Mouse (Mus musculus) hindbrain, embryonic 14.5 days (tissue): ENCODE measurements around the gene Tmem262. TPM values are rescaled to one million over a fixed set of nuclear protein-coding genes. Genes with fewer than 3 reads are reported as not detected.
A peak's percentile ranks its signal among the peaks of the same experiment; 100 is the strongest.

Experiments
- ATAC-seq: fragments of 200-750 bp; cut with Nextera tagmentation; 2 replicates; pipeline ENCODE4 v1.8.0; 2017; ENCODE audit warnings: moderate number of reproducible peaks, mild to moderate bottlenecking, moderate TSS enrichment, moderate library complexity; ENCODE audit not compliant: low FRiP score
- DNase-seq: peaks from one replicate; pipeline ENCODE4 v3.0.0-alpha.2; 2015; ENCODE audit warnings: low spot score
- H3K27ac ChIP-seq: fragments of 300-500 bp; sonication (generic); 2 replicates; pipeline ENCODE4 v1.5.1; 2014; ENCODE audit warnings: mild to moderate bottlenecking, moderate library complexity
- H3K27me3 ChIP-seq: fragments of 300-500 bp; sonication (generic); 2 replicates; pipeline ENCODE4 v1.6.1; 2014; ENCODE audit warnings: mild to moderate bottlenecking, low read length, mixed read lengths; ENCODE audit not compliant: control insufficient read depth, insufficient read depth
- H3K36me3 ChIP-seq: fragments of 300-500 bp; sonication (generic); replicated peaks from 2 replicates; pipeline ENCODE4 v1.6.1; 2014; ENCODE audit not compliant: control insufficient read depth, insufficient read depth
- H3K4me1 ChIP-seq: fragments of 300-500 bp; sonication (generic); replicated peaks from 2 replicates; pipeline ENCODE4 v1.6.1; 2014; ENCODE audit warnings: antibody characterized with exemption, low read length, mixed read lengths; ENCODE audit not compliant: control insufficient read depth, insufficient read depth
- H3K4me2 ChIP-seq: fragments of 300-500 bp; sonication (generic); replicated peaks from 2 replicates; pipeline ENCODE4 v1.6.1; 2014; ENCODE audit warnings: mild to moderate bottlenecking, moderate library complexity
- H3K4me3 ChIP-seq: fragments of 300-500 bp; sonication (generic); replicated peaks from 2 replicates; pipeline ENCODE4 v1.5.1; 2014; ENCODE audit warnings: mild to moderate bottlenecking, low read length
- H3K9ac ChIP-seq: fragments of 300-500 bp; sonication (generic); 2 replicates; pipeline ENCODE4 v1.6.1; 2014
- H3K9me3 ChIP-seq: fragments of 300-500 bp; sonication (generic); 2 replicates; pipeline ENCODE4 v1.6.1; 2016; ENCODE audit warnings: low read length; ENCODE audit not compliant: control insufficient read depth
- WGBS: fragments of 180-500 bp; shearing (Covaris S2); extraction: QIAGEN DNeasy Blood & Tissue Kit; methylation state at CpG from one replicate; pipeline ENCODE4 v1.1.7; 2014; 5-methylcytosine and 5-hydroxymethylcytosine counted together
- microRNA-seq: library from miRNA; unstranded; fragments of <30 nt; microRNA quantifications from one replicate; pipeline ENCODE4, GENCODE M21; 2016
- polyA plus RNA-seq: library from polyadenylated mRNA; unstranded; fragments of >200 nt; fragmentation: Nextera tagmentation; extraction: Ambion mirVana; gene quantifications from 2 replicates; pipeline ENCODE4 v1.2.1, GENCODE M21; 2014

Gene Tmem262
- polyA plus RNA-seq, 1 experiment from 2014 or later: not detected

- Histone ChIP-seq H3K36me3 (peaks cover 4% of the 10 kb centered on the region; the same call in 1 of the 2 replicates), H3K9me3 (no peaks in the 10 kb centered on the region), H3K4me2 (peak overlapping the region; percentile 57), H3K4me3 (peak overlapping the region; percentile 55), H3K27ac (peak overlapping the region; percentile 90), H3K27me3 (no peaks in the 10 kb centered on the region), H3K9ac (peak overlapping the region; percentile 74; the same call in 1 of the 2 replicates), H3K4me1 (0 out of 2 replicates have a peak, but pooled peaks cover 4% of the 10 kb centered on the region)
- 76% methylated on average over 10 of the region's 10 CpGs for WGBS
- ATAC-seq (no peak), DNase-seq (no peak)
Measured at GRCm38 (mm10) chr19:6126789-6127580, 47.2 kb downstream of the Tmem262 start.

GRCm38 (mm10) chr19:6127760-6128341 is 48.0 kb downstream of the Tmem262 start, which contains the start of gene Snx15:
Snx15 (minus strand) TSS chr19:6128304.
- H3K4me1 ChIP-seq: 0 out of 2 replicates have a peak, but pooled peaks cover 4% of the 10 kb centered on the region
- H3K27ac ChIP-seq: peak within 1 kb of the TSS; percentile 90
- no peaks in the 10 kb centered on the region; the same call in 1 of the 2 replicates for H3K36me3 ChIP-seq
- H3K4me2 ChIP-seq: peak within 1 kb of the TSS; percentile 57
- peak; percentile 94 for ATAC-seq
- H3K27me3 ChIP-seq: no peaks in the 10 kb centered on the region
- no peaks in the 10 kb centered on the region for H3K9me3 ChIP-seq
- H3K4me3 ChIP-seq: peak within 1 kb of the TSS; percentile 55
- WGBS: under 1% methylated on average over 32 of the region's 32 CpGs
- H3K9ac ChIP-seq: peak within 1 kb of the TSS; percentile 74
- DNase-seq: peak; percentile 90

Small RNA genes lying within 50 kb of the gene (microRNA-seq; reads per million reads assigned to microRNA genes)
- 1.6 reads per million, percentile 2 among the genes with 10 or more reads in this experiment for gene Mir6988

Other genes with a start within 250 kb of the Tmem262 start
- gene Frmd8, start 204.8 kb upstream of the Tmem262 start, polyA plus RNA-seq: 11.3 and 13.1 TPM in 2 replicates
- gene Slc25a45, start 202.2 kb upstream of the Tmem262 start, polyA plus RNA-seq: 1.5 and 2.5 TPM in 2 replicates
- 6.1 and 9.4 TPM in 2 replicates for gene Tigd3, start 185.9 kb upstream of the Tmem262 start, polyA plus RNA-seq
- 88.2 and 94.7 TPM in 2 replicates for gene Dpf2, start 167.0 kb upstream of the Tmem262 start, polyA plus RNA-seq
- 16.9 and 18.5 TPM in 2 replicates for gene Cdc42ep2, start 155.2 kb upstream of the Tmem262 start, polyA plus RNA-seq
- 22.2 and 24.2 TPM in 2 replicates for gene Pola2, start 115.8 kb upstream of the Tmem262 start, polyA plus RNA-seq
- gene Slc22a20, start 93.9 kb upstream of the Tmem262 start, polyA plus RNA-seq: not detected in 2 replicates
- 5.4 and 6.5 TPM in 2 replicates for gene Capn1, start 64.1 kb upstream of the Tmem262 start, polyA plus RNA-seq
- gene Syvn1, start 33.5 kb upstream of the Tmem262 start, polyA plus RNA-seq: 28.7 and 32.9 TPM in 2 replicates
- gene Mrpl49, start 22.2 kb upstream of the Tmem262 start, polyA plus RNA-seq: 64.2 and 64.5 TPM in 2 replicates
- gene Fau, start 22.2 kb upstream of the Tmem262 start, polyA plus RNA-seq: 537 and 672 TPM in 2 replicates
- 35.3 and 36.3 TPM in 2 replicates for gene Znhit2, start 18.8 kb upstream of the Tmem262 start, polyA plus RNA-seq
- gene Tm7sf2, start 11.7 kb upstream of the Tmem262 start, polyA plus RNA-seq: 58.9 and 59.8 TPM in 2 replicates
- 71.7 and 74.2 TPM in 2 replicates for gene Vps51, start 2.8 kb upstream of the Tmem262 start, polyA plus RNA-seq
- gene Gm28374, start 2.2 kb downstream of the Tmem262 start, polyA plus RNA-seq: 1.0 and 1.2 TPM in 2 replicates
- gene Zfpl1, start 4.9 kb downstream of the Tmem262 start, polyA plus RNA-seq: 75.1 and 75.4 TPM in 2 replicates
- 6.3 and 6.8 TPM in 2 replicates for gene Cdca5, start 5.0 kb downstream of the Tmem262 start, polyA plus RNA-seq
- gene AC131692.1, start 14.4 kb downstream of the Tmem262 start, polyA plus RNA-seq: not detected in 2 replicates
- 0.52 and 0.59 TPM in 2 replicates for gene Naaladl1, start 25.7 kb downstream of the Tmem262 start, polyA plus RNA-seq
- 51.3 and 54.5 TPM in 2 replicates for gene Sac3d1, start 38.6 kb downstream of the Tmem262 start, polyA plus RNA-seq
- gene Snx15, start 48.3 kb downstream of the Tmem262 start, polyA plus RNA-seq: 59.6 and 60.8 TPM in 2 replicates
- gene Batf2, start 61.0 kb downstream of the Tmem262 start, polyA plus RNA-seq: not detected in 2 replicates
- 114 and 117 TPM in 2 replicates for gene Arl2, start 61.5 kb downstream of the Tmem262 start, polyA plus RNA-seq
- not detected in 2 replicates for gene Majin, start 104.4 kb downstream of the Tmem262 start, polyA plus RNA-seq
- not detected in 2 replicates for gene Gpha2, start 146.3 kb downstream of the Tmem262 start, polyA plus RNA-seq
- 140 and 158 TPM in 2 replicates for gene Ppp2r5b, start 155.8 kb downstream of the Tmem262 start, polyA plus RNA-seq
- 14.5 and 14.8 TPM in 2 replicates for gene Atg2a, start 161.6 kb downstream of the Tmem262 start, polyA plus RNA-seq
- 80.0 and 84.9 TPM in 2 replicates for gene Ehd1, start 196.7 kb downstream of the Tmem262 start, polyA plus RNA-seq
- 0.56 and 0.63 TPM in 2 replicates for gene Cdc42bpg, start 226.4 kb downstream of the Tmem262 start, polyA plus RNA-seq